Mouse (Mus musculus) megakaryocyte, embryonic 14.5 days (primary cell): ENCODE results near the gene Lbhd2. TPM values are rescaled to one million over a fixed set of nuclear protein-coding genes. Genes with fewer than 3 reads are reported as not detected.
A peak's percentile ranks its signal among the peaks of the same experiment; 100 is the strongest.

ENCODE experiments used
- H3K27me3 ChIP-seq: replicated peaks from 2 replicates; pipeline ENCODE3; 2012; ENCODE audit warnings: inconsistent platforms
- H3K36me3 ChIP-seq: replicated peaks from 2 replicates; pipeline ENCODE3; 2012; ENCODE audit warnings: low read length, inconsistent platforms, mixed read lengths
- H3K4me1 ChIP-seq: 2 replicates; pipeline ENCODE4 v1.6.1; 2012; ENCODE audit warnings: inconsistent platforms
- H3K4me3 ChIP-seq: replicated peaks from 2 replicates; pipeline ENCODE3; 2012; ENCODE audit warnings: moderate library complexity, mild to moderate bottlenecking, inconsistent platforms
- H3K9me3 ChIP-seq: 2 replicates; pipeline ENCODE4 v1.6.1; 2012; ENCODE audit warnings: inconsistent platforms
- FLI1 ChIP-seq: IDR thresholded peaks from 2 replicates; pipeline ENCODE4 v1.6.1; 2012; ENCODE audit warnings: low read length, inconsistent platforms, mixed read lengths
- GATA1 ChIP-seq: IDR thresholded peaks from 3 replicates; pipeline ENCODE4 v1.6.1; 2012; ENCODE audit warnings: mixed read lengths, low read length, inconsistent platforms, borderline replicate concordance
- polyA plus RNA-seq: library from polyadenylated mRNA; stranded (reverse); fragments of >175 nt; gene quantifications from 2 replicates; pipeline ENCODE4 v1.2.3, GENCODE M21; 2012; ENCODE audit warnings: low replicate concordance; ENCODE audit not compliant: insufficient read depth

Lbhd2 gene
- polyA plus RNA-seq = not detected in 2 replicates

GRCm38 (mm10) chr12:111406622-111407021 lies at the start of gene Lbhd2:
Gene Lbhd2 (plus strand): TSS chr12:111406809.
- H3K4me3 ChIP-seq = peak within 1 kb of the TSS; percentile 46
- TF ChIP-seq GATA1 (no peak), FLI1 (no peak)
- peaks cover 85% of the 10 kb centered on the region for H3K27me3 ChIP-seq
- H3K9me3 ChIP-seq = no peaks in the 10 kb centered on the region
- peaks cover 43% of the 10 kb centered on the region for H3K4me1 ChIP-seq
- no peaks in the 10 kb centered on the region for H3K36me3 ChIP-seq

- no peak for TF ChIP-seq FLI1
- no peak for TF ChIP-seq GATA1
- peaks cover 2% of the 10 kb centered on the region for H3K36me3 ChIP-seq
- H3K27me3 ChIP-seq = peaks cover 44% of the 10 kb centered on the region
- H3K9me3 ChIP-seq = peaks cover 8% of the 10 kb centered on the region
- peaks cover 56% of the 10 kb centered on the region for H3K4me1 ChIP-seq
- H3K4me3 ChIP-seq = no peak overlapping the region
Observed at GRCm38 (mm10) chr12:111360671-111361070, 45.9 kb upstream of the Lbhd2 start.

- peaks cover 39% of the 10 kb centered on the region for H3K27me3 ChIP-seq
- peaks cover 8% of the 10 kb centered on the region for H3K9me3 ChIP-seq
- no peak overlapping the region for H3K4me3 ChIP-seq
- H3K4me1 ChIP-seq = peaks cover 58% of the 10 kb centered on the region
- TF ChIP-seq GATA1 (no peak), FLI1 (no peak)
- no peaks in the 10 kb centered on the region for H3K36me3 ChIP-seq
Observed at GRCm38 (mm10) chr12:111361319-111362098, 45.1 kb upstream of the Lbhd2 start.

- H3K27me3 ChIP-seq = peaks cover 37% of the 10 kb centered on the region
- TF ChIP-seq GATA1 (no peak), FLI1 (no peak)
- no peaks in the 10 kb centered on the region for H3K36me3 ChIP-seq
- no peak overlapping the region for H3K4me3 ChIP-seq
- peaks cover 8% of the 10 kb centered on the region for H3K9me3 ChIP-seq
- peaks cover 69% of the 10 kb centered on the region for H3K4me1 ChIP-seq
Observed at GRCm38 (mm10) chr12:111364234-111364633, 42.4 kb upstream of the Lbhd2 start.

GRCm38 (mm10) chr12:111367065-111367464 lies 39.5 kb upstream of the Lbhd2 start:
- Histone ChIP-seq H3K4me3 (no peak overlapping the region), H3K9me3 (peaks cover 8% of the 10 kb centered on the region), H3K4me1 (peaks cover 66% of the 10 kb centered on the region), H3K27me3 (peaks cover 28% of the 10 kb centered on the region), H3K36me3 (no peaks in the 10 kb centered on the region)
- TF ChIP-seq FLI1 (no peak), GATA1 (no peak)

- Histone ChIP-seq H3K9me3 (no peaks in the 10 kb centered on the region), H3K36me3 (no peaks in the 10 kb centered on the region), H3K4me3 (peak overlapping the region; percentile 50), H3K4me1 (peaks cover 64% of the 10 kb centered on the region), H3K27me3 (peaks cover 32% of the 10 kb centered on the region)
- no peak for TF ChIP-seq GATA1
- no peak for TF ChIP-seq FLI1
Observed at GRCm38 (mm10) chr12:111370249-111370648, 36.4 kb upstream of the Lbhd2 start.

GRCm38 (mm10) chr12:111371905-111372304 lies 34.7 kb upstream of the Lbhd2 start:
- no peak overlapping the region for H3K4me3 ChIP-seq
- peaks cover 70% of the 10 kb centered on the region for H3K4me1 ChIP-seq
- H3K9me3 ChIP-seq = no peaks in the 10 kb centered on the region
- H3K27me3 ChIP-seq = peaks cover 44% of the 10 kb centered on the region
- no peak for TF ChIP-seq FLI1
- TF ChIP-seq GATA1 = no peak
- no peaks in the 10 kb centered on the region for H3K36me3 ChIP-seq

GRCm38 (mm10) chr12:111373411-111373810 lies 33.2 kb upstream of the Lbhd2 start:
- no peaks in the 10 kb centered on the region for H3K9me3 ChIP-seq
- H3K4me1 ChIP-seq = peaks cover 70% of the 10 kb centered on the region
- TF ChIP-seq GATA1 (no peak), FLI1 (no peak)
- H3K27me3 ChIP-seq = peaks cover 55% of the 10 kb centered on the region
- H3K36me3 ChIP-seq = no peaks in the 10 kb centered on the region
- no peak overlapping the region for H3K4me3 ChIP-seq

- Histone ChIP-seq H3K36me3 (no peaks in the 10 kb centered on the region), H3K4me1 (peaks cover 57% of the 10 kb centered on the region), H3K27me3 (peaks cover 62% of the 10 kb centered on the region), H3K9me3 (no peaks in the 10 kb centered on the region), H3K4me3 (no peak overlapping the region)
- TF ChIP-seq FLI1 = no peak
- TF ChIP-seq GATA1 = no peak
Observed at GRCm38 (mm10) chr12:111374727-111375126, 31.9 kb upstream of the Lbhd2 start.

GRCm38 (mm10) chr12:111375559-111375958 lies 31.1 kb upstream of the Lbhd2 start:
- H3K36me3 ChIP-seq = no peaks in the 10 kb centered on the region
- H3K4me1 ChIP-seq = peaks cover 49% of the 10 kb centered on the region
- TF ChIP-seq FLI1 (no peak), GATA1 (no peak)
- no peaks in the 10 kb centered on the region for H3K9me3 ChIP-seq
- H3K4me3 ChIP-seq = peak overlapping the region; percentile 97
- H3K27me3 ChIP-seq = peaks cover 62% of the 10 kb centered on the region

- H3K36me3 ChIP-seq = no peaks in the 10 kb centered on the region
- H3K4me1 ChIP-seq = peaks cover 46% of the 10 kb centered on the region
- H3K4me3 ChIP-seq = peak overlapping the region; percentile 97
- TF ChIP-seq GATA1 (no peak), FLI1 (no peak)
- H3K27me3 ChIP-seq = peaks cover 66% of the 10 kb centered on the region
- no peaks in the 10 kb centered on the region for H3K9me3 ChIP-seq
Observed at GRCm38 (mm10) chr12:111376053-111376452, 30.6 kb upstream of the Lbhd2 start.
